Mouse (Mus musculus): ENCODE data around the gene Syt12.

Gene Syt12

GRCm38 (mm10) chr19:4447445-4447844 lies 29.8 kb downstream of the Syt12 start:
- no peak for DNase-seq (ENCODE audit: low spot score in 2 of 2)

DNA sequence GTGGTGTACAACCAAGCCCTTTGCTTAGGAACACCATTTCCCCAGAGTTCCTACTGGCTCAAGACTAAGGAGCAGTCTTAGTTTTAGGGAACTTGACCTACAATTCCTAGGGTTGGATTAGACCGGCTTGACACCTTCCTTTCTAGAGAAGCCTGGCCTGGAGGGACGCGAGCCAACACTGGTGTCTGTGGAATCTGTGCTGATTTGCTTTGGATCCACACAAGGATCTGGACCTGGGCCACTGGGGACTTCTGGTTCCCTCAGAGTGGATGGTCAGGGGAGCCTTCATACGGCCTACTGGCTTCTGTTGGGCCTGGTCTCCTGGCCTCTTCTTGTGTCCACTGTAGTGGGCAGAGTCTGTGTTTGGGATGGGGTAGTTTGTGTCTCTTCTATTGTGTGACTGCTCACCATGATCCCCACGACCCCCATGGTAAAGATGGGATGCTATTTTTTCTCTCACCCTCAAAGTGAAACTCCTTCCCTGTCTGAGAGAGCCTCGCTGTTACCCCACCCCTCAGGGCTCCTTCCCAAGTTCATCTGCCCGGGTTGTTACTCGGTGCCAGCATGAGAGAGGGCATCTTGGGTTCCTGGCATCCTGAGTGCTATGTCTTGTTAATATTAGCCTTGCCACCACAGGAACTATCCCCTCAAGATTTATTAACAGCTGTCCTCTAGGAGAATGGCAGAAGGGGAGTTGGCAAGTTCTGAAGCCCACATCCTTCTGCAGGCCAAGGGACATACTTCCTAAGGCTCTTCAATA lies 30.4 kb downstream of the Syt12 start:
- no peak for DNase-seq (ENCODE audit: low spot score in 2 of 2)

GRCm38 (mm10) chr19:4442408-4442807 lies 34.8 kb downstream of the Syt12 start:
- DNase-seq (ENCODE audit: low spot score in 2 of 2) = peak in 1 of 2 experiments; percentile 60

- no peak for DNase-seq (ENCODE audit: low spot score in 2 of 2)
Observed at GRCm38 (mm10) chr19:4441621-4442161, 35.6 kb downstream of the Syt12 start.

DNA sequence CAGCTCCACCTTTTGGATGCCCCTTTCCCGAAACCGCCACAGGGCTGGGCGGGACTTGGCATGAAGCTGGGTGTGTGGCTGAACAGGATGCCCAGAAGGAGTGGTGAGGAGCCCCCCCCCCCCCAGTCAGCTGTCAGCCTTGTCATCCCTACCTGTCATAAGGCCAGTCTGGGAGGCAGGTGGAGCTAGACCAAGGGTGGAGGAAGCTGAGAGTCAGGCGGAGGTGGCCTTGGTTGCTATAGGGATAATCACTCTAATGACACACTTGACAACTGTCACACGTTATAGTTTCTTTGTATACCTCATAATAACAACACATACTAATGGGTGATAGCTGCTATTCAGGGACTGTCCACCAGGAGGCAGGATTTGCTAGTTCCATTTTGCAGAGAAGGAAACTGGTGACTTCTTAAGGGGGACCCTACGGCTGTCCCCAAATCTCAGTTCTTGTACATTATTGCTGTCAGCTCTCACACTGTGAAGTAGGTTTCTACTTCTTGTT lies 36.1 kb downstream of the Syt12 start:
- DNase-seq (ENCODE audit: low spot score in 2 of 2) = no peak

- DNase-seq (ENCODE audit: low spot score in 2 of 2) = no peak
Observed at GRCm38 (mm10) chr19:4440222-4440621, 37.0 kb downstream of the Syt12 start.

DNA sequence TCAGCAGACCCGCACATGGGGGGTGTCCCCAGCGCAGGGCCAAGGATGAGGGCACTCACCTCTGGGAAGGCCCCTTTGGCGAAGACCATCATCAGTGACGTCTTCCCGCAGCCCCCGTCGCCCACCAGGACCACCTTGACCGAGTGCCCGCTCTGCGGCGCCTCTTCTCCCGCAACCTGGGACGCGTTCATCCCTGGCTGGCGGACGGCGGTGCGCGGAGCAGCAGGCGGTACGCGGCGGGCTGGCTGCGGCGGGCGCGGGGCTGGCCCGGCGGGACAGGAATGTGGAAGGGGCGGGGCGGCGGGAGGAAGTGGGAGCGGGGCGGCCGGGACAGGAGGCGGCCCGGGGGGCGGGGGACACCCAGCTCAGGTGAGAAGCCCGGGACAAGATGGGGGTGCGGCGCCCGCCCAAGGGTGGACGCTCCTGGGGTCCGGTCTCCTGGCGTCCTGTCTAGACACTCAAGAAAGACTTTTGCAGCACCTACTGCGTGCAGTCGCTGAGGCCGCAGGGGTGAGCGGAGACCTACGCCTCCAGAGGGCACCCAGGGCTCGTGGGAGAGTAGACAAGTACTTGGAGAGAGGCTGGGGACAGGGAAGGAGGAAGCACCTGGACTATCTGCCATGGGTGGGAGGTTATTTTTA lies 38.0 kb downstream of the Syt12 start, which contains the start of gene Rhod:
TSS of gene Rhod (minus strand) at position 272 of the 641 bp plus-strand sequence.
- DNase-seq (ENCODE audit: low spot score in 2 of 2) = no peak

DNA sequence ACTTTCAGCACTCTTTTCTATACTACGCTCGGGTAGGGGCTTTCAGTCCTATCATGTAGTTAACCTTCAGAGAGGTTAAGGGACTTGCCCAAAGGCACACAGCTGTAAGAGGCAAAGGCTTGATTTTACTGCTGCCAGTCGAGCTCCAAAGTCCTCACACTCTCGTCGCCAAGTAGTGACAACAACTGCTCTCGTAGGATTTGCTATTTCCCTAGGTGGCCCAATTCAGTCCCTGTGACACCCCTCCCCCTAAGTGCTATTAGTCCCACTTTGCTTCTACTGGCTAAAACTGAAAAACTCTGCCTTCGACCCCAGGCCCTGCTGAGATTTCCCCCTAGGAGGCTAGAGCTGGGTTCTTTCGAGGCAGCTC lies 38.5 kb downstream of the Syt12 start:
- no peak for DNase-seq (ENCODE audit: low spot score in 2 of 2)

DNA sequence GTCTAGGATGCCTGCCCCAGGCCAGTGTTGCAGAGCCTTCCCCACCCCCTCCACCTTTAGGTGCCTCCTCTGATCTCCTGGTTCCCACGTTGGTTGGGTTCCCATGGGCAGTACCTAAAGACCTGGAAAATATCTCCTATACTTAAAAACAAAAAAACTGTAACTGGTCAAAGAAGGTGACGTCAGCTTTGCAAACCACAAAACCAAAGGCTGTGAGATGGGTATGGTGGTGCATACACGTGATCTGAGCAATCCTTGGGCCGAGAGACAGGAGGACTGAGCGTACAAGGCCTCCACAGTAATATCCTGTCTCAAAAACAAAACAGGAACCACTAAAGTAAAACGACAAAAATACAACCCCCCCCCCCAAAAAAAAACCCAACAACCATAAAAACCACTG lies 39.4 kb downstream of the Syt12 start:
- DNase-seq (ENCODE audit: low spot score in 2 of 2) = no peak

DNA sequence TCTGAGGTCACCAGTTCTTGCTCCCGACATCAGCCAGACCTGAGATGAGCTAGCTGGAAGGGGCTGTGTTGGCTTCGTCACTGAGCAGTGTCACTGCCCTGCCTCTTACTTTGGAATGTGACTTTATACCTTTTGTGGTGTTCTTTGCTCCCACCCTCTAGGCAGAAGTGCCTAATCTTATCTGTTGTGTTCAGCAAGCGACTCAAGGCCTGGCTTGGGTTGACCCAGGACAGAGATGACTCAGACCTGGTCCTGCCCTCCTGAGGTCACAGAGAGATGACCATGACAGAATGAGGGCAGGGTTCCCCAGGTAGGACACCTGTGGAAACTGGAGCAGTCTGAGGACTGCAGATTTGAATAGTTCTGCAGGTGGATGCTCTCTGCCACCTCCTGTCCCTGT lies 41.0 kb downstream of the Syt12 start:
- DNase-seq (ENCODE audit: low spot score in 2 of 2) = no peak

DNA sequence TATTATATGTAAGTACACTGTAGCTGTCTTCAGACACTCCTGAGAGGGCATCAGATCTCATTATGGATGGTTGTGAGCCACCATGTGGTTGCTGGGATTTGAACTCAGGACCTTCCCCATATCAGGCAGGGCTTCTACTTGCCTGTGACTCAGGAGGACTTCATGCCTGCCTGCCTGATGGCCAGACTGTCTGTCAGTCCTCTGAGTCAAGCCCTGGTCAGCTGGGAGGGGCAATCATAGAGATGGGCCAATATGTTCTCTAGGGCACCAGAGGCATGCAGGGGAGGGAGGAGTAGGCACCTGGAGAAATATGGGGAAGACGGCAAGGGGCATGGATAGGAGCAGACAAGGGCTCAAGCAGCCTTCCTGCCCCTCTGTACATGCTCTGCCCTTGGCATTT lies 42.2 kb downstream of the Syt12 start:
- no peak for DNase-seq (ENCODE audit: low spot score in 2 of 2)

GRCm38 (mm10) chr19:4433756-4434155 lies 43.5 kb downstream of the Syt12 start:
- no peak for DNase-seq (ENCODE audit: low spot score in 2 of 2)

GRCm38 (mm10) chr19:4430091-4430620 lies 47.1 kb downstream of the Syt12 start:
- DNase-seq (ENCODE audit: low spot score in 2 of 2) = no peak

DNA sequence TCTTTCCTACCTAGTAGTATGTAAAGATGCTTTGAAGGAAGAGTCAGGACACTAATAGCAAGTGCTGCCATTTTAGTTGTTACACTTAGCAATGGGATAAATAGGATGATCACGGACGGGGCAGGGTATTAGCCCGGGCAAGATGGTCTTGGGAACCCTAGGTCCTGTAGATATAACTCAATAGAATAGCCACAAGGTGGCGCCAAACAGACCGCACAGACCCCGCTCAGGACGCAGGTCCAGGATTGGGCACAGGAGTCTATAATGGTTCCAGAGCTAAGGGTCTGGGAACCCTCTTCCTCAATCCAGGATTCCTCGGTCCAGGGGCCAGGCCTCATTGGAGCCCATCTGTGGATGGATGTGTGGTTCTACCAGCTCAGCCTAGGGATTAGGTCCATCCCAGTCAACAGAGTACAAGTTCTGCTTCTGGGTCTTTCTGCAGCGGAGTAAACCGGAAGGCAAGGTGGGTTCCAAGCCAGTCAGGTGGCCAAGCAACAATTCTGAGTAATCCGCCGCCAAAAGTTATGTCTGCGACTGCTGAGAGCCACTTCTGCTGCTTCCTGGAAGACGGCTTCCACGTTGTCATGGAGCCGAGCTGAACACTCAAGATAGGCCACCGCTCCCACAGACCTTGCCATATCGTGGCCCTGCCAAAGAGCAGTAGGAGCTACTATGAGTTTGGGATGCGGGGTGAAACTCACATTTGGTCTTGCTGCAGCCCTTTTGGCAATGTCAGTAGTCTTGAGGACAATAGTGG lies 51.5 kb downstream of the Syt12 start:
- no peak for DNase-seq (ENCODE audit: low spot score in 2 of 2)

GRCm38 (mm10) chr19:4423021-4423420 lies 54.2 kb downstream of the Syt12 start:
- DNase-seq (ENCODE audit: low spot score in 2 of 2) = no peak

- DNase-seq (ENCODE audit: low spot score in 2 of 2) = no peak
Observed at GRCm38 (mm10) chr19:4422581-4422980, 54.7 kb downstream of the Syt12 start.

- no peak for DNase-seq (ENCODE audit: low spot score in 2 of 2)
Observed at GRCm38 (mm10) chr19:4420153-4420910, 56.9 kb downstream of the Syt12 start.

DNA sequence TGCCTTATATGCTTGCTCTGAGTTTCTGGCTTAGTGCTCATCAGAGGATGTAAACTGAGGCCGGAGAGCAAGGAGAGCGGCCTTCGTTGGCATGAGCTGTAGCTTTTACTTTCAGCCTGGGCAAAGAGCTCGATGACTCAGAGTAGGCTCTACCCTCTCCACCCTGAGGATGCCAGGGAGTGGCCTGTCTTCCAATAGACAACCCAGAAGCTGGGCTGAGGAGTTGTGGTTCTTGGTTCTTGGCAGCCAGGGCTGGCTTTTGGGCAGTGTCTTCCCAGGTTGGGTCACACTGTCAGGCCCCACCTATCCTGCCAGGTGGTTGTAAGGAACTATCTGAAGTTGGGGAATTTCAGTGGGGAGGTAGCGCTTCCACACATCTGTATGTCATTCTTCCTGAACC lies 57.5 kb downstream of the Syt12 start:
- no peak for DNase-seq (ENCODE audit: low spot score in 2 of 2)

DNA sequence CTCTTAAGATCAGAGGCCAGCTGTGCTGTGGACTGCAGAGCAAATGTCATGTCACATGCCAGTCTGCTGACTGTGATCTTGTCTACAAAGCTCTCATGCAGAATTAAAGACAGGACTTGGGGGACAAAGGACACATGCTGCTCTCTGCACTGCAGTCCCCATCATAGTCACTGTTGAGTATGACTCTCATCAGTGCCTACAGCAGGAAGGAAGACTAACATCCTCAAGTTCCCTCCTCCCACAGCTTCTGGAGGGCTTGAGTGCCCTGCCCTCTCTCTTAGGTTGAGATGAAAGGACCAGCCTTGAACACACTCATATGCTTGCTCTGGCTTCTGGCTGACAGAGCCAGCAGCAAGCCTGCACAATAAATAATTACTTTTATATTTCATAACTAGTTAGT lies 59.5 kb downstream of the Syt12 start:
- no peak for DNase-seq (ENCODE audit: low spot score in 2 of 2)

DNA sequence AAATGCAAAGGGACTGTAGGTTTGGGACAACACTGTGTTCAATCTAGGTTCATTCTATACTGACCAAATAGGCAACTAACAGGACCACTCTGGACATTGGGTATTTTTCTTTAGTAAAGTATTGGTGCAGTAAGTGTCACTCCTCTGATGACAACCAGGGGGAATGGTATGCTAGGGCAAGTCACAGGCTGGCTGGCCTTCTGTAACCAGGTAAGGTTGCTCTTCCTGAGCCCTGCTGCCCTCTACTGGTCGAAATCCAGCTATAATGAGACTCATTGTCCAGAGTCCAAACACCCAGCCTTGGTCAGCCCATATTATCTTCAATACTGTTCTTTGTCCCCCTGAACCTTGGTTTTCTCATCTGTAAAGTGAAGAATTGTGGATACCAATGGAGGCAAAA lies 60.1 kb downstream of the Syt12 start:
- DNase-seq (ENCODE audit: low spot score in 2 of 2) = no peak

GRCm38 (mm10) chr19:4414631-4415030 lies 62.6 kb downstream of the Syt12 start:
- DNase-seq (ENCODE audit: low spot score in 2 of 2) = no peak

Data from right cerebral cortex, postnatal 36 days (tissue).